Mouse (Mus musculus) bone marrow macrophage, adult 2 months (primary cell): ENCODE measurements at regions not wholly inside any gene's neighbourhood (a gene's known extent, or its start where the extent isn't known, plus 50 kb on each side); places are given as distances from the start of the nearest gene placed in this dataset.

Experiments
- CTCF ChIP-seq: IDR thresholded peaks from 2 replicates; pipeline ENCODE4 v1.5.1; 2012; ENCODE audit warnings: low read depth, mild to moderate bottlenecking, low read length, moderate library complexity
- POLR2A ChIP-seq: IDR thresholded peaks from 2 replicates; pipeline ENCODE4 v1.6.1; 2012; ENCODE audit warnings: mild to moderate bottlenecking, low read depth, low read length, borderline replicate concordance

DNA sequence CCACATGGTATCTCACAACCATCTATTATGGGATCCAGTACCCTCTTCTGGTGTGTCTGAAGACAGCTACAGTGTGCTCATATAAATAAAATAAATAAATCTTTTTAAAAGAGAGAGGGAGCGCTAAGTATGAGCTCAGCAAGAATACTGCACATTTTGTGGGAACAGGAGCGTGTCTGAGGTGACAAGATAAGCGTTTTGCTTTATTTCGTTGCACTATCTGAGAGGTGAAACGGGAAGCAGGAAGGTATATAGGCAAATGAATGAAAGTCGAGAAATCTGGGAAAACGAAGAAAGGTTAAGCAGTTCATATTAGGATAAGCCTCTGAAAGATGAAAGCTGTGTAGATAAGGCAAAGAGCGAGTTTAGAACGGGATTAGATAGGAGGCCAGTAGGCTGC lies 61.7 kb upstream of the Foxn3 start:
- TF ChIP-seq CTCF (no peak), POLR2A (no peak)
